Mouse (Mus musculus): ENCODE data around the gene Necab3. TPM values are rescaled to one million over a fixed set of nuclear protein-coding genes. Genes with fewer than 3 reads are reported as not detected.

The Necab3 gene
- total RNA-seq, 4 experiments from 2014 or later: 0.29 to 0.48 (median 0.36) TPM

DNA sequence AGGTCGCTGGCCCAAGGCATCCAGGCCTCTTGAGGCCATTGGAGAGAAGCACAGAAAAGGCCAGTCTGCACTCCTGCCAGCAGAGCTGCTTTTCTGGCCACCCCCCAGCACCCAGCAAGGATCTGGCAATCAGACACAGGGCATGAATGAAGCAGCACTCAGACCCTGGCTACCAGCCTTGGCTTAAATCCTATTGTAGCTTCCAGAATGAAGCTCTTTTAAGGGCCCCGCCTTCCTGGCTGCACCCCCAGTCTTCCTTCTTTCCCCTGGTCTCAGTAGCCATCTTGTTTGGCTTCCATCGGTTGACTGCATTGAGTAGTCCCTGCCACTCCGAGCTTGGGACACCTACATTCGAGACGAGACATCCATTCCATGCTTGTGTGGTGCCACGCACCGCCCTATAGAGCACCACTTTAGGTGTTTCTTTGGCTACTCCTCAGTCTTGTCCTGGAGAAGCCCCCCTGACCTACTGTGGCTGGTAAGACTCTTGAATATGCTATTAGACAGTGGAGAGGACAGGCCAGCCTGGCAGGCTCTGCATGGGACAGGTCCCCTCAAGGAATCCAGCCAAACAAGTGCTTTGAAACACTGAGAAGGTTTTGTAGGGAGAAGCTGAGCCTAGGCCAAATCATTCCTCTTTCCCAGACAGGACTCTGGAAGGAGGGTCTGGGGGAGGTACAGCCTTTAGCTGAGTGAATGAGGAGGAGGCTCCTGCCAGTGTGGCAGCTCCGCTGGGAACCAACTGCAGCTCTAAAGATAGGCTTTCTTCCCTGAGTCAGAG is 14.9 kb downstream of the Necab3 start:
- DNase-seq (ENCODE audit: low spot score in 2 of 2): peak; percentile 71 to 80

DNA sequence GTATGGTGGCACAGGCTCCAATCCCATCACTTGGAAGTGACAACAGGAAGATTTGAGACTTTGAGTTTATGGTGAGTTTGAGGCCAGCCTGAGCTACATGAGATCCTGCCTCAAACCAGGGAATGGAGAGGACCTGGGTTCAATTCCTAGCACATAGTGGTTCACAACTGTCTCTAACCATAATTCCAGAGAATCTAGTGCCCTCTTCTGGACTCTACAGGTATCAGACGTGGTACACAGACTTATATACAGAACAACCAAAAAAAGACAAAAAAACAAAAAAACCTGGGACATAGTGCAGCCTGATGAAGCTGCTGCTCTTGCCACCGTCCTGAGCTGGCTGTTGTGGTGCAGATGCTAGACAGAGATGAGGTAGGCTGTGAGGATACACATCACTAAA is 17.1 kb downstream of the Necab3 start:
- DNase-seq (ENCODE audit: low spot score in 2 of 2): no peak

DNA sequence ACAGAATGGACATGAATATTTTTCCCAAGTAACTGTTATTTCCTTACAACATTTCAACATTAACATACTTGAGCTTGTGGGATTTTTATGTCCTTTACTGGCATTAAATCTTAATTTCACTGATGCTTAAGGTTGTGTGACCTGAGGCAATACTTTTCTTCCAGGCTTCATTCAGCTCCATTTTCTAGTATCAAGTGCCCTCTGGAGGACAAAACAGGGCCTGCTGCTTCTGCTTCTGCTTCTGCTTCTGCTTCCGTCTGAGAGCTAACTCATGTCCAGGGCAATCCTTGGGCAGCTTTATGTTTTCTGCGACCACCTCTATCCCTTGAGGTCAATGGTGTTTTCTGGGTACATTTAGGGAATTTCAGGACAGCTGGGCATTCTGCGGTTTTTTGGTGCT is 19.0 kb downstream of the Necab3 start:
- no peak for DNase-seq (ENCODE audit: low spot score in 2 of 2)

DNA sequence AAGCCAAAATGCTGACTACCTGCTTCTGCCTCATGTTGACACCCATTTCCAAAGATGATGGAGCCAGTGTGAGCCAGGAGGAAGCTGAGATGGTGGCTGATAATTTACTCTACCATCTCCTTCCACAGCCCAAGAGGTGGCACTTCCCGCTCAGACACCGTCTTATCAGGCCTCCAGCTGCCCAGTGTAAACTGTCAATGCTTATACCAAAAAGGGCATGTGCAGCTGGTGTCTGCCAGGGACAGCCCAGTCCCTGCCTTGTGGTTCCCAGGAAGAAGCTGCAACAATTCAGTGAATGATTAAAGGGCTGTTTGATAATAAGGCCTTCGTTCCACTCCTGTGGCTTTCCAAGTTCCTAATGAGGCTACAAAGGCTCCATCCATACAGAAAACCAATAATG is 20.0 kb downstream of the Necab3 start:
- DNase-seq (ENCODE audit: low spot score in 2 of 2): no peak

DNA sequence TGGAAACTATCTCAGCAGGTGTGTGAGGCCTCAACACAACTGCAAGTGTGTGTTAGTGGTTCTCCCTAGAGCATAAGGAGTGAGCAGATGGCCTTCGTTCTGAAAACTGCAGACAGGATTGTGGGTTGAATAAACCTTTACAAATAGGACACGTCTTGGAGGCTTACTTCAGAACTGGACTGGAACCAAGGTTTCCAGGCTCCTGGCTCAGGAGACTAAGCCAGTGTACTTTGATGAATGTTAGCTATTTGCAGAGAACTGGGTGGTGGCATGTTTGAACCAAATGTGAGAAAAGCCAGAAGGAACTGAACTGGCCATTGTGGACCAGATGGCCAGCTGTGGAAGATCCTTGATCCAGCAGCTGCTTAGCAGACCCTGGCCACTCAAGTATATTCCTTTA is 20.4 kb downstream of the Necab3 start:
- DNase-seq (ENCODE audit: low spot score in 2 of 2): no peak

DNA sequence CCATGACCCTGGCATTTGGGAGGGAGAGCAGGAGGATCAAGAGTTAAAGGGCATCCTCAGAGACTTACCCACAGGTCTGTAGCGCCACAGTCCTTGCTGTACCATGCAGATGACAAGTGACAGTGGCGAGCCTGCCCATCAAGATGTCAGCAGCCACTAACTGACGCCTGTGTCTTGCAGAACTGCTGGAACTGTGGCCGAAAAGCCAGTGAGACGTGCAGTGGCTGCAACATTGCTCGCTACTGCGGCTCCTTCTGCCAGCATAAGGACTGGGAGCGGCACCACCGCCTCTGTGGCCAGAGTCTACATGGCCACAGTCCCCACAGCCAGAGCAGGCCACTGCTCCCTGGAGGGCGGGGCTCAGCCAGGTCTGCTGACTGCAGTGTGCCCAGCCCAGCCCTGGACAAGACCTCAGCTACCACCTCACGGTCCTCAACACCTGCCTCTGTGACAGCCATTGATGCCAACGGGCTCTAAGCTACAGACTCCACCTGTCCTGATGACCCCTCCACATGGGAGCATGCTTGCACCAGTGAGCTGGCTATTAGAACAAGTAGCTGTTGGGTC is 23.9 kb downstream of the Necab3 start:
- DNase-seq (ENCODE audit: low spot score in 2 of 2): no peak

DNA sequence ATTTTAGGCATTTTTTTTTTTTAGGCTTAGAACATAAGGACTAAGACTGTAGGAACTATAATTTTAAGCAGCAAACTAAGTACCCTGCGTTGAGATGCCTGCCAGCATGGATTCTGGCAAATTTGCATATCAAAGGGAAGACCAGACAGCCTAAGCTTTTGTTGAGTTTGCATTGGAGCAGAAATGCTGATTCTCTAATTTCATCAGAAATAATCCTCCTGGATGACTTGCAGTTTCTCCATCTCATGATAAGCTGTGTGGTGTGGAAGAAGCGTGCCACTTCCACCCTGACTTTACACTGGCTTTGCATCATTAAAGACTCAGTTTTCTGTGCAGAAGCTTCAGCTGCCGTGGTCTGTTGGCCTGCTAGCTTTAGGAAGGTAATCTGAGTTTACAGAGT is 25.8 kb downstream of the Necab3 start:
- DNase-seq (ENCODE audit: low spot score in 2 of 2): no peak

DNA sequence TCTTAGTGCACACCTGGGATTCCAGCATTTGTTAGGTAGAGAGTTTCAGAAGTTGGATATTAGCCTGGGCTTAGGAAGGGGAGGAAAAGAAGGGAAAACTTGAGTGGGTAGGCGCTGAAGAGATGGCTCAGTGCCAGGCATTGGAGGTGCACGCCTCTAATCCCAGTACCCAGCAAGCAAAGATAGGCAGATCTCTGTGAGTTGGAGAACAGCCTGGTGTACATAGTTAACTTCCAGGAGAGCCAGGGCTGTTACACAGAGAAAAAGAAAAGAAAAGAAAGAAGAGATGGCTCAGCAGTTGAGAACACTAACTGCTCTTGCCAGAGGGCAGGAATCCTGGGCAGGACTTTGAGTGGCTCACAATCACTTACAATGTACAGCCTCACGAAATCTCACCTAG is 32.2 kb downstream of the Necab3 start:
- no peak for DNase-seq (ENCODE audit: low spot score in 2 of 2)

DNA sequence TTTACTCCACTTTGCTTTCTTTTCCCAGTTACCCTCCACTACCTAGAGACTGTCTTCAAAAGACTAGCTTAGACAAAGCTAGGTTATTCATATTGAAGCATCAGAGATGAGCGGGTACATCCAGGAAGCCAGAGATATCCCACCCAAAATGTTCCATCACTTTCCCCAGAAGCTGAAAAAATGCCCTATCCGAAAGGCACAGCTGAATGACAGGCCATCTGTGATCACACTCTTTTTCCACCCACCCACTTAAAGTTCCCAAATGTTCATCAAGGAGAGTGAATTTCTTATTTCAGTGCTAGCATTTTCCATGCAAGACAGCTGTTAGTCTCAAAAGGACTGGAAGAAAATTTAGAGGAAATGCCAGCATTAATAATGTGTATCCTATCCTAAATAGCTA is 33.4 kb downstream of the Necab3 start:
- DNase-seq (ENCODE audit: low spot score in 2 of 2): no peak

DNA sequence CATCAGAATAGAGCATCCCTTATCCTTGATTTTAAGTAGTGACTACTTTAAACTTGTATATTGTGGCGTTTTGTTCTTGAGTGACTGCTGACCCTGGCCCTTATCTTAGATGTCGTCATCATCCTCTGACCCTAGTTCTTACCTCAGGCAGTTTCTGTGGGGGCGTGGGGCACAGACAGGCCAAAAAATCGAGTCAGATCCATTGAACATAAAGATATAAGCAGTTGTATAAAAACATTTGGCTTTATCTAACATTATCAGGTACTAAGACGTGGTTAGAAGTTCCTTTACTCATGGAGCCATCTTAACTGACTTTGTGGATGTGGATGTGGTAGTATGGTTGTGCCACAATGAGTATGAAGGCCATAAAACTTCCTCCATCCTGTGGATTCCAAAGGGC is 36.4 kb downstream of the Necab3 start:
- no peak for DNase-seq (ENCODE audit: low spot score in 2 of 2)

DNA sequence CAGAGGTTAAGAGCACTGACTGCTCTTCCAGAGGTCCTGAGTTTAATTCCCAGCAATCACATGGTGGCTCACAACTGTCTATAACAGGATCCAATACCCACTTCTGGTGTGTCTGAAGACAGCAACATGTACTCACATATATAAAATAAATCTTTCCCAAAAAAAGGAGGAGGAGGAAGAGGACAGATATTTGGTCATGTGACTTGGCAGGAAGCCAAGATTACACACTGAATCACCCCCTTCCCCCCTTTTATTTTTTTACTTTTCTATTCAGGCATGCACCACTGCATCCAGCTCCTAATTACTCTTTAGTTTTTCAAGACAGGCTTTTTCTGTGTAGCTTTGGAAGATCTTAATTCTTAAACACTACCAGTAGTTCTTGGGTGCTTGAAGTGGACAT is 37.2 kb downstream of the Necab3 start:
- no peak for DNase-seq (ENCODE audit: low spot score in 2 of 2)

DNA sequence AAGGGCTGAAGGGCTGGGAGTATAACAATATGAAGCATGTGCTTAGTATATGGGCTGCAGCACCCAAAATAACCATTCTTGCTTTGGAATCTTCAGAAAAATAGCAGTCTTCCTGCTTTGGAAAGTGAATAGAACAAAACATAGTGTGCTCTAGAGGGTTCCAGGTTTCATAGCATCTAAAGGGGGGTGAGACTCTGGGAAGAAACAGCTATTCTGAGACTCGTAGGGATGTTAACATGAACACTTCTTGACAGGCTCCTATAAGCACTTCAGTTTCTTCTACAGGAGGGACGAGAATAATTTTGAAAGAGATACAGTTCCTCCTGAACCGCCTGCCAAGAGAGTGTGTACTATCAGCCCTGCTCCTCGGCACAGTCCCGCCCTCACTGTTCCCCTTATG is 41.3 kb downstream of the Necab3 start:
- DNase-seq (ENCODE audit: low spot score in 2 of 2): no peak

DNA sequence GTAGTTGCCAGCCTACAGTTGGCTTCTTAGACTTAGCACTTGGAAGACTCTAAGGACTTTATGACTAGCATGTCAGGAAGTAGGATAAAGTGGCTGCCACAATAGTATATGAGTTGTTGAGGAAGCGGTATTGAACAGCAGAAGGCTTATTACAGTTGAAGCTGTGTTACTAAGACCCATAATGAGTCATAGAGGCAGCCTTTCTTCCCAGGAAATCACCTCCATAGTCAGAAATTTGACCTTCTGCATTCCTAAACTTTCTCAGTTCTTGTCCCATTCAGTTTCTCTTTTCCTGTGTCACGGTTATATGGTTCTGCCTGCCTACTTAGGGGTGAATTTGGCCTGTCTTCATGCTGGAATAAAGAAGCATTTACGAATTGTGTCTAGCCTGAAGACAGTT is 41.7 kb downstream of the Necab3 start:
- DNase-seq (ENCODE audit: low spot score in 2 of 2): no peak

DNA sequence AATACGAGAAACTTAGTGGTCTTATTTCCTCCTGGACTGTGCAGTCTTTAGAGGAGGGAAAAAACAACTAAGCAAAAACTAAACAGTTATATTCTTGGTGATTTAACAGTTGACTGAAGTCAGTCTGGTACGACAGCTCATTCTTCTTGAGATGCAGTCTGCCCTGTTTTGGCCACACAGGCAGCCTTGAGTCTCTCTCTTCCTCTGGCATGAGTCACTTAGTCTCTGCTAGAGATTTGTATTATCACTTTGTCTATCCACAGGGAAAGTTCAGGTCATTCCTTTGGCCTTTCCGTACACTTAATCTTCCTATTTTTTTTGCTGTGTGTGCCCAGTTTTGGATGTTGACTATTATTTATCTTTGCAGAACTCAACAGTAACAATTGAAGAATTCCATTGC is 48.5 kb downstream of the Necab3 start:
- DNase-seq (ENCODE audit: low spot score in 2 of 2): no peak

DNA sequence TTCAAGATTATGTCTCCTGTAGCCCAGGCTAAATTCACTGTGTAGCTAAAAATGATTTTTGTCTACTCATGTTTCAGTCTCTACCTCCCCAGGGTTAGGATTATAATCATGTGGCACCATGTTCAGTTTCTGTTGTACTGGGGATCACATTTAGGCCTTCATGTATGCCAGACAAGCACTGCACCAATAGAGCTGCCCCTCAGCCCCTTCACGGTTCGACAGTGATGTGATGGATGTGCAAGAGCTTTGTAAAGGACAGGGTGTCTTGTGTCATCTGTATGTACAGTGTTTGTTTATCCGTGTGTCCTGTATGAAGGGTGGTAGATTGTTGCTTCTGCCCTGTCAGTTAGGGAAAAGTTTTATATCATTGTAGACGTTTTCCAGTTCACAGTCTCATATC is 50.2 kb downstream of the Necab3 start:
- DNase-seq (ENCODE audit: low spot score in 2 of 2): no peak

DNA sequence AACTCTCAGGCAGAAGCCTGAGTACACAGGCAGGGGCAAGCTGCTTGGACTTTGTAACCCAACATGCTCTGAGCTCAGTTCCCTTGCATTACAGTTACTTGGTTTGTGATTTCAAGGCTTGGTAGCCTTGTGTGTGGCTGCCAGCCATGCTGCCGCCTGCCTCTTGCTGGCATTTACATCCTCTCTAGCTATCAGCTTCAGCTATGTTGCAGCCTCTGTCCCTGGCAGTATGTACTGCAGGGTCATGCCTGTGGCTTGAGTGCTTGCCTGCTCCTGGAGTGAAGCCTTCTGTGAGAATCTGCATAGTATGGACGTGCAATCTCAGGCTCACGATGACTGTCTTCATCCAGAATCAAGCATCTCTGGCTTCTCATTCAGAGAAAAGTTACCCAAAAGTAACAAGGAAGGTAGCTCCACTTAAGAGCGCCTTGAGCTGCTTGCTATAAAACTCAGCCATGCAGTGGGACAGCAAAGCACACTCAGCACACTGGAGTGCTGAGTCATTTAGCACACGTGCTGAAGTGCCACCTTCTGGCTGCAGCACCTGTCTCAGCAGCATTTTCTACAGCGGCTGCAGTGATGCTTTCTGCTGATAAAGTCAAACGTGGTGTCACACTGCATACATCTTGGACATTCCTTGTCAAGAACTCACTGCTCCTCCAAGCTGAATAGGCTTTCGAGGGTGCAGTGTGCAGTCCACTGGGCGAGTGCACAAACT is 51.0 kb downstream of the Necab3 start:
- peak in 1 of 2 experiments; percentile 10 for DNase-seq (ENCODE audit: low spot score in 2 of 2)

DNA sequence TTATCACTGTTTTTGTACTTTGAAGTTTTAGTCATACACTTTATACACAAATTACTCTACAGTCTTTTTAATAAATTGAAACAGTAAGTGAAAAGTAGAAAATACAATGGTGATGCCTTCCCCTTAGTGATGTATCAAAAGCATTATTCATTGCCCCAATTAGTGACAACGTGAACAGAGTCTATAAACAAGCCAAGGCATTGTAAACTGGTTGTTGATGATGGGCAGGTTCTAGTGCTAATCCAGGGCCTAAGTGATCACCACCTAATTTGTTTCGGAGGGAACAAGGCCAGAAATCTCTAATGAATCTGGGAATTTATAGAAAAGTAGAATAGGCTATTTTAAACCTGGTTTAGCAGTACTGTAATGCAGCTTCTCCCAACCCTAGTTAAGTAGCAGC is 51.6 kb downstream of the Necab3 start:
- no peak for DNase-seq (ENCODE audit: low spot score in 2 of 2)

DNA sequence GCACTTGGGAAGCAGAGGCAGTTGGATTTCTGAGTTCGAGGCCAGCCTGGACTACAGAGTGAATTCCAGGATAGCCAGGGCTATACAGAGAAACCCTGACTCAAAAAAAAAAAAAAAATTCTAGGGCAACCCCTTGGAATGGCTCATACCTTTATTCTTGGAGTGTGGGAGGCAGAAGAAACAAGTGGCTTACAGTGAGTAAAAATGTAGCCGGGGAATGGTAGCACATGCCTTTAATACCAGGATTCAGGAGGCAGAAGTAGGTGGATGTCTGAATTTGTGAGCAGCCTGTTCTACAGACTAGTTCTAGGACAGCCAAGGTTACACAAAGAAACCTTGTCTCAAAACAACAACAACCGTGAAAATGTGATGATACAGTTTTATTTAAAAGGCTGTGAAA is 57.9 kb downstream of the Necab3 start:
- no peak for DNase-seq (ENCODE audit: low spot score in 2 of 2)

DNA sequence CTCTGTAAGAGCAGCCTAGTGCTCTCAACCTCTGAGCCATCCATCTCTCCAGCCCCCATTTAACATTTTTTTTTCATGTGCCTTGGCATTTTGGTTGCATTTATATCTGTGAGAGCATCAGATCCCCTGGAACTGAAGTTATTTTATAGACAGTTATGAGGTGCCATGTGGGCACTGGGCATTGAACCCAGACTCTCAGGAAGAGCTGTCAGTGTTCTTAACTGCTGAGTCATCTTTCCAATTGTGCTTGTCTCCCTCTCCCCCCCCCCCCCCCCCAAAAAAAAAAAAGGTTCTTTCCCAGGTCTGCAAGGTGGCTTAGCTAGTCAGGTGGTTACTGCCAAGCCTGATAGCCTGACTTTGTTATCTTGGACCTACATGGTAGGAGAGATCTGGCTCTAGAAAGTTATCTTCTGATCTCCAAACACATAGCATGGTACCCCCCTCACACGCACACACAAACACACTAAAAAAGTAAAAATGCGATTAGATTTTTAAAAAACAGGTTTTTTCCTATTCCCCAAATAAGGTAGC is 58.9 kb downstream of the Necab3 start:
- DNase-seq (ENCODE audit: low spot score in 2 of 2): no peak

DNA sequence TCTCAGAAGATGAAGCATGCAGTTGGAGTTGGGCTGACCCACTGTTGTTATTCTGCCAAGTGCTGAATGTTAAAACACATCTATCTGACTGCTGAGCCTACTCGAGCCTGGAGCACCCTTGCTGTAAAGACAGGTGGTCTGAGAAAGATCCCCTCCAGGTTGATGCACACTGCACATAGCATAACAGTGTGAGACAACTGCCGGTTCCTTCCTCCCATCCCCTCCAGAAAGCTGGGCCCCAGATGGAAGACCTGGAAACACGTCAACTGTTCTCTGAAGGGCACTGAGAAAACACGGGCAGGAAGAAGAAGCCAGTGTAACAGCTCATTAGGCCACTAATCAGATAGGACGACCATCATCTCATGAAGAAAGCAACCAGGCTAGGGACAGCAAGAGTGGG is 60.1 kb downstream of the Necab3 start:
- DNase-seq (ENCODE audit: low spot score in 2 of 2): no peak

DNA sequence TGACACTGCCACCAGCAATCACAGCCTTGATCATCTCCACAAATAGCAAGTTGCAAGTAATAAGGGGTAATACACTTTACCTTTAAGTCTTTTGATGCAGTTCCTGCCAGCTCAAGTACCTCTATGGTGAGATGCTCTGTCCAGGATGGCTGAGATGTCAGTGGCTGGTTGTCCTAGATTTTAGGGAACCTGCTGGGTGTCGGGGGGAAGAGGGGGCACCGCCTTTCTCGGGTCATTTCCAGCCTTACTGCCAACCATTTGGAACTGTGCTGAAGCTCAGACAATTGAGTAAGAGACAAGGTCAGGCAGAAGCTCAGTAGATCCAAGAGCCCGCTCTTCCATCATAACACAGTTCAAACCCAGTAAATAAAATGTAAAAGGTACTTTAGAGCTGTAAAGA is 63.7 kb downstream of the Necab3 start:
- no peak for DNase-seq (ENCODE audit: low spot score in 2 of 2)
